Comparison of ENCODE assay signal across 12 mouse cellular contexts in the genomic region with DNA sequence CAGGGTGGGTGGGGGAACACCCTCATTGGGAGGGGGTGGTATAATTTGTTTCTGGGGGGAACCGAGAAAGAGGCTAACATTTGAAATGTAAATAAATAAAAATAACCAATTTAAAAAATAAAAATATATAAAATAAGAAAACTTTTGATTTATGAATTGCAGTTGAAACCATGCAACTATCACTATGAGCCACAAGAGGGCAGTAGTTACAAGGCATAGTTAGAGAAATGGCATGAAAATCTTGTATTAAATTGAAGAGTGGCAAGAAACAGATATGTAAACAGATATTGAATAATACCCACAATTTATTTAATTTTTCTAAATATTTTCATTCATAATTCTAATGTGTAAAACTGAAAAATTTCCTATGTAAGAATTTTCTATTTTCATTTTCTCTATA. TPM values are rescaled to one million over a fixed set of nuclear protein-coding genes. Genes with fewer than 3 reads are reported as not detected.
A peak's percentile ranks its signal among the peaks of the same experiment; 100 is the strongest.
DNase-seq lines count a peak whose midpoint lies in the region; TF ChIP-seq lines count a peak whose summit lies in the region.
"Had no signal": no experiment of that assay in that cellular context is flagged by ENCODE, and none has a peak within 500 bp of the region (broad histone marks: within the 10 kb centered on the region; RNA-seq: fewer than 3 reads in every experiment).

No protein-coding gene starts in this region.

- no peak for DNase-seq in gastrocnemius, adult 2 months
- no peak for DNase-seq in gastrocnemius, postnatal 10 days
- DNase-seq in lung, adult 2 months, result no peak
- no peak for DNase-seq in lung, postnatal 4 days
- peak; percentile 38 for DNase-seq in MN1 (ENCODE audit: low spot score)
- DNase-seq in retina, embryonic 14.5 days (ENCODE audit: low spot score), result peak; percentile 60
- no peak for DNase-seq in testis, postnatal 14 days (ENCODE audit: low spot score)
- no peak for DNase-seq in natural killer cell, adult 2 months (ENCODE audit: low spot score in 2 of 2)
- DNase-seq: right cerebral cortex, adult 18-20 months had no signal

- H3K4me3 ChIP-seq in gastrocnemius, adult 2 months, result no peak overlapping the region
- H3K4me3 ChIP-seq in lung, adult 2 months (replicated peaks; ENCODE audit: extremely low read depth, low read depth, low read length), result no peak overlapping the region
- H3K4me3 ChIP-seq: forebrain, embryonic 10.5 days; kidney, embryonic 15.5 days; limb, embryonic 12.5 days had no signal

- H3K27ac ChIP-seq in gastrocnemius, adult 2 months, result no peak overlapping the region
- H3K27ac ChIP-seq: forebrain, embryonic 10.5 days; kidney, embryonic 15.5 days; limb, embryonic 12.5 days had no signal

- TF ChIP-seq CTCF in gastrocnemius, adult 2 months (IDR thresholded peaks at IDR 0.05), result peak; percentile 86
- TF ChIP-seq CTCF in lung, adult 2 months (IDR thresholded peaks at IDR 0.05; ENCODE audit: insufficient read depth, low read length), result peak; percentile 41; the same call in 1 of the 2 replicates

- no peak for TF ChIP-seq POLR2A in lung, adult 2 months (IDR thresholded peaks at IDR 0.05; ENCODE audit: borderline replicate concordance, extremely low read depth, low read depth, low read length)

- WGBS in lung, adult 2 months, result 4% methylated on average over 1 of the region's 1 CpGs

- intact Hi-C loops in gastrocnemius, adult 2 months (cut with DNase I), result loop anchor here (5.0 kb wide), 1 partner anchor 232 kb away; no protein-coding TSS in a partner anchor

- H3K4me1 ChIP-seq in lung, adult 2 months (ENCODE audit: control insufficient read depth, insufficient read depth, low read length), result no peaks in the 10 kb centered on the region
- H3K4me1 ChIP-seq: forebrain, embryonic 10.5 days; kidney, embryonic 15.5 days; limb, embryonic 12.5 days had no signal

RNA-seq across cellular contexts. Expression of gene Iqub, which starts 24.5 kb away (rescaled TPM):
- under 1 TPM; 0.15 to 0.22 TPM for total RNA-seq in gastrocnemius, adult 2 months (2021)
- total RNA-seq in gastrocnemius, postnatal 10 days (2021), result under 1 TPM in 1 of 2 experiments, not detected in 1; 0.07 TPM
- polyA plus RNA-seq in lung, adult 2 months (2012; rRNA removed), result 0.36 and 0.75 TPM in 2 replicates

RNA-seq across cellular contexts. Expression of gene Ndufa5, which starts 37.5 kb away (rescaled TPM):
- 100 to 1,000 TPM; 579 to 752 TPM for total RNA-seq in gastrocnemius, adult 2 months (2021)
- total RNA-seq in gastrocnemius, postnatal 10 days (2021), result 100 to 1,000 TPM; 486 to 517 TPM
- 2.7 and 4.3 TPM in 2 replicates for polyA plus RNA-seq in lung, adult 2 months (2012; rRNA removed)

RNA-seq across cellular contexts. Expression of gene Asb15, which starts 37.6 kb away (rescaled TPM):
- 10 to 100 TPM; 34.9 to 54.5 TPM for total RNA-seq in gastrocnemius, adult 2 months (2021)
- total RNA-seq in gastrocnemius, postnatal 10 days (2021), result 1 to 10 TPM; 2.8 to 3.3 TPM
- polyA plus RNA-seq in lung, adult 2 months (2012; rRNA removed), result 0.09 and 0.46 TPM in 2 replicates
- polyA plus RNA-seq: forebrain, embryonic 10.5 days; limb, embryonic 12.5 days had no signal

Comparison
In these comparisons a context has a peak if more than half of its experiments do, and no peak if none do; other contexts are left out.
1. RNA of gene Asb15, which starts 37.6 kb away (total RNA-seq): 34.9 to 54.5 TPM in gastrocnemius, adult 2 months; 2.8 to 3.3 TPM in gastrocnemius, postnatal 10 days; every median in the first group is over 4 times any median in the second.
2. DNase-seq: peak in MN1 (single experiment) and retina, embryonic 14.5 days (single experiment); none in gastrocnemius, adult 2 months (single experiment), gastrocnemius, postnatal 10 days (single experiment), lung, adult 2 months (single experiment), lung, postnatal 4 days (0 of 2), testis, postnatal 14 days (single experiment) and natural killer cell, adult 2 months (0 of 2).